ENCODE assay signal across 17 mouse cellular contexts in the genomic region with DNA sequence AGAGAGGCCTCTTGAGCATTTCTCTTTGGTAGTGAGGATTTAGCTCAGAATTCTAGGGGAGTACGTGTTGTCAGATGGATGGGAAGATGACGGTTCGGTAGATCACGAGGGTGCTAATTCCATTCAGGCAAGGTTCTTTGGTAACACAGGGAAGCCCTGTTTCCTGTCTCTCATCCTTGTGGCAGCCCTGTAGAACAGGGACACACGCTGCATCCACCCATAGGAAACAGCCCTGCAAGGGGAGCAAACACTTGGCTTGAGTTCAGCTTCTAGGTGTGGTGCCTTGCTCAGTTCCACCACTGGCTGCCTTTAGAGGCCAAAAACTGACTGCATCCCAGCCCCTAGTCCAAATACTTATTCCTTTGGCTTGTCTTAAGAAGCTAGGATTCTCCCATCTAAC. TPM values are rescaled to one million over a fixed set of nuclear protein-coding genes. Genes with fewer than 3 reads are reported as not detected.
A peak's percentile ranks its signal among the peaks of the same experiment; 100 is the strongest.
DNase-seq lines count a peak whose midpoint lies in the region; ATAC-seq and TF ChIP-seq lines count a peak whose summit lies in the region.
"Had no signal": no experiment of that assay in that cellular context is flagged by ENCODE, and none has a peak within 500 bp of the region (broad histone marks: within the 10 kb centered on the region; RNA-seq: fewer than 3 reads in every experiment).

No protein-coding gene starts in this region.

- H3K4me3 ChIP-seq in kidney, adult 2 months (ENCODE audit: insufficient read depth, low read depth, low read length), result no peak overlapping the region
- no peak overlapping the region for H3K4me3 ChIP-seq in lung, postnatal 0 days (ENCODE audit: low read depth, low read length)
- H3K4me3 ChIP-seq in midbrain, embryonic 14.5 days (replicated peaks; ENCODE audit: low read depth, low read length), result no peak overlapping the region
- H3K4me3 ChIP-seq: embryonic facial prominence, embryonic 12.5 days; lung, embryonic 15.5 days; stomach, embryonic 15.5 days had no signal

- H3K27ac ChIP-seq in kidney, adult 2 months (ENCODE audit: insufficient read depth, low read depth, low read length), result no peak overlapping the region
- no peak overlapping the region for H3K27ac ChIP-seq in lung, postnatal 0 days (ENCODE audit: low read length)
- H3K27ac ChIP-seq in midbrain, embryonic 14.5 days (replicated peaks; ENCODE audit: low read depth, low read length), result no peak overlapping the region
- H3K27ac ChIP-seq: embryonic facial prominence, embryonic 12.5 days; lung, embryonic 15.5 days; stomach, embryonic 15.5 days had no signal

- H3K27me3 ChIP-seq in kidney, adult 2 months (replicated peaks; ENCODE audit: control insufficient read depth, insufficient read depth, low read length), result no peaks in the 10 kb centered on the region
- H3K27me3 ChIP-seq in lung, postnatal 0 days (replicated peaks; ENCODE audit: insufficient read depth, low read length), result no peaks in the 10 kb centered on the region
- H3K27me3 ChIP-seq in midbrain, embryonic 14.5 days (ENCODE audit: control insufficient read depth, insufficient read depth, low read length), result no peaks in the 10 kb centered on the region
- H3K27me3 ChIP-seq: embryonic facial prominence, embryonic 12.5 days; lung, embryonic 15.5 days; stomach, embryonic 15.5 days had no signal

- H3K9me3 ChIP-seq in lung, postnatal 0 days (ENCODE audit: low read length), result no peaks in the 10 kb centered on the region
- no peaks in the 10 kb centered on the region for H3K9me3 ChIP-seq in midbrain, embryonic 14.5 days (ENCODE audit: control insufficient read depth, low read length)
- H3K9me3 ChIP-seq: embryonic facial prominence, embryonic 12.5 days; lung, embryonic 15.5 days; stomach, embryonic 15.5 days had no signal

- 74% methylated on average over 5 of the region's 5 CpGs for WGBS in kidney, adult 2 months
- 72% methylated on average over 5 of the region's 5 CpGs for WGBS in lung, postnatal 0 days
- WGBS in midbrain, embryonic 14.5 days, result 93% methylated on average over 5 of the region's 5 CpGs

- no peak for ATAC-seq in lung, postnatal 0 days
- ATAC-seq in midbrain, embryonic 14.5 days (ENCODE audit: low FRiP score, low TSS enrichment), result no peak
- ATAC-seq: forebrain, postnatal 0 days had no signal

- peak; percentile 49 for DNase-seq in gastrocnemius, adult 18-20 months (ENCODE audit: low spot score)
- no peak for DNase-seq in gastrocnemius, postnatal 4 days (ENCODE audit: low spot score in 2 of 2)
- DNase-seq in kidney, adult 2 months, result peak; percentile 77
- no peak for DNase-seq in kidney, postnatal 10 days
- peak; percentile 69 to 84 for DNase-seq in heart, adult 9 months (ENCODE audit: low spot score in 2 of 2)
- DNase-seq in lung, postnatal 0 days (ENCODE audit: low spot score), result peak; percentile 50
- no peak for DNase-seq in midbrain, embryonic 14.5 days
- DNase-seq in left cerebral cortex, adult 8-10 months (ENCODE audit: low spot score in 2 of 2), result no peak
- DNase-seq: cerebellum, adult 8-10 months; forebrain, postnatal 0 days; gastrocnemius, postnatal 14 days; layer of hippocampus, postnatal 36 days; right cerebral cortex, adult 18-20 months; thymus, adult 2 months had no signal

- TF ChIP-seq CTCF in kidney, adult 2 months (conservative IDR thresholded peaks at IDR 0.05; ENCODE audit: insufficient read depth, insufficient read length, low read depth, low read length), result no peak
- TF ChIP-seq CTCF in lung, postnatal 0 days (IDR thresholded peaks at IDR 0.05), result no peak

- no peak for TF ChIP-seq POLR2A in kidney, adult 2 months (IDR thresholded peaks at IDR 0.05; ENCODE audit: low read depth, low read length)

- H3K36me3 ChIP-seq in kidney, adult 2 months (ENCODE audit: control insufficient read depth, insufficient read depth, low read length), result no peaks in the 10 kb centered on the region
- H3K36me3 ChIP-seq in lung, postnatal 0 days (ENCODE audit: insufficient read depth, low read length), result no peaks in the 10 kb centered on the region
- no peaks in the 10 kb centered on the region for H3K36me3 ChIP-seq in midbrain, embryonic 14.5 days (ENCODE audit: control insufficient read depth, insufficient read depth, low read length)
- H3K36me3 ChIP-seq: embryonic facial prominence, embryonic 12.5 days; lung, embryonic 15.5 days; stomach, embryonic 15.5 days had no signal

- no peak; the same call in 1 of the 2 replicates for TF ChIP-seq EP300 in lung, postnatal 0 days (IDR thresholded peaks at IDR 0.05)

- peaks cover 21% of the 10 kb centered on the region for H3K4me1 ChIP-seq in kidney, adult 2 months (ENCODE audit: control insufficient read depth, insufficient read depth, low read length)
- peaks cover 17% of the 10 kb centered on the region; the same call in 1 of the 2 replicates for H3K4me1 ChIP-seq in lung, postnatal 0 days (ENCODE audit: insufficient read depth, low read depth, low read length)
- no peaks in the 10 kb centered on the region for H3K4me1 ChIP-seq in midbrain, embryonic 14.5 days (ENCODE audit: control insufficient read depth, insufficient read depth, low read length)
- H3K4me1 ChIP-seq: embryonic facial prominence, embryonic 12.5 days had no signal

- no peak overlapping the region for H3K4me2 ChIP-seq in lung, postnatal 0 days (replicated peaks; ENCODE audit: low read depth, low read length)
- no peak overlapping the region for H3K4me2 ChIP-seq in midbrain, embryonic 14.5 days (ENCODE audit: low read length)
- H3K4me2 ChIP-seq: embryonic facial prominence, embryonic 12.5 days; lung, embryonic 15.5 days; stomach, embryonic 15.5 days had no signal

- H3K9ac ChIP-seq in lung, postnatal 0 days (replicated peaks; ENCODE audit: low read depth), result no peak overlapping the region
- H3K9ac ChIP-seq in midbrain, embryonic 14.5 days (replicated peaks; ENCODE audit: low read length), result no peak overlapping the region
- H3K9ac ChIP-seq: embryonic facial prominence, embryonic 12.5 days; forebrain, postnatal 0 days; lung, embryonic 15.5 days; stomach, embryonic 15.5 days had no signal

RNA-seq across cellular contexts. Expression of a gene that starts 39.0 kb away (rescaled TPM):
- total RNA-seq in gastrocnemius, adult 18-20 months (2021), result 1 to 10 TPM; 7.8 to 9.1 TPM
- total RNA-seq in gastrocnemius, postnatal 4 days (2021), result 10 to 100 TPM; 29.7 to 33.1 TPM
- polyA plus RNA-seq in kidney, adult 2 months (2012; rRNA removed), result 11.6 and 15.4 TPM in 2 replicates
- polyA plus RNA-seq in lung, postnatal 0 days (2015; fragmentation: Nextera tagmentation; extraction: Ambion mirVana), result 17.7 and 19.3 TPM in 2 replicates
- 1.4 and 3.5 TPM in 2 replicates for polyA plus RNA-seq in midbrain, embryonic 14.5 days (2014; fragmentation: Nextera tagmentation; extraction: Ambion mirVana)
- 1 to 10 TPM; 2.7 to 5.3 (median 4.9) TPM for total RNA-seq in left cerebral cortex, adult 8-10 months (2022)

Comparison
In these comparisons a context has a peak if more than half of its experiments do, and no peak if none do; other contexts are left out.
1. DNase-seq: peak in gastrocnemius, adult 18-20 months (single experiment), kidney, adult 2 months (single experiment), heart, adult 9 months (2 of 2) and lung, postnatal 0 days (single experiment); none in gastrocnemius, postnatal 4 days (0 of 2), kidney, postnatal 10 days (single experiment), midbrain, embryonic 14.5 days (single experiment) and left cerebral cortex, adult 8-10 months (0 of 2).